Mouse (Mus musculus): ENCODE data around the gene Zfp454. TPM values are rescaled to one million over a fixed set of nuclear protein-coding genes. Genes with fewer than 3 reads are reported as not detected.

The Zfp454 gene
- total RNA-seq (2017) = not detected in 2 replicates

- ATAC-seq (replicated peaks; ENCODE audit: low read depth, poor library complexity, severe bottlenecking) = 0 out of 2 replicates have a peak, but pooled peaks have one; percentile 25
Observed at GRCm38 (mm10) chr11:50887390-50888128, at the start of gene Zfp454. Gene Zfp454, minus strand, starts transcription at chr11:50887651.

GRCm38 (mm10) chr11:50932040-50932439 is 44.6 kb upstream of the Zfp454 start:
- ATAC-seq (replicated peaks; ENCODE audit: low read depth, poor library complexity, severe bottlenecking) = no peak

- ATAC-seq (replicated peaks; ENCODE audit: low read depth, poor library complexity, severe bottlenecking) = peak; percentile 95
Observed at GRCm38 (mm10) chr11:50931451-50931866, 44.0 kb upstream of the Zfp454 start, which contains the start of gene Zfp354b. Gene Zfp354b, minus strand, starts transcription at chr11:50931633.

GRCm38 (mm10) chr11:50931021-50931420 is 43.6 kb upstream of the Zfp454 start:
- ATAC-seq (replicated peaks; ENCODE audit: low read depth, poor library complexity, severe bottlenecking) = peak; percentile 33

GRCm38 (mm10) chr11:50930469-50931014 is 43.1 kb upstream of the Zfp454 start:
- ATAC-seq (replicated peaks; ENCODE audit: low read depth, poor library complexity, severe bottlenecking) = peak; percentile 17; the same call in 1 of the 2 replicates

- ATAC-seq (replicated peaks; ENCODE audit: low read depth, poor library complexity, severe bottlenecking) = peak; percentile 99
Observed at GRCm38 (mm10) chr11:50915671-50916320, 28.3 kb upstream of the Zfp454 start, which contains the start of gene Zfp2. Gene Zfp2, minus strand, starts transcription at chr11:50916165.

GRCm38 (mm10) chr11:50914461-50914860 is 27.0 kb upstream of the Zfp454 start:
- no peak for ATAC-seq (replicated peaks; ENCODE audit: low read depth, poor library complexity, severe bottlenecking)

GRCm38 (mm10) chr11:50913301-50913700 is 25.9 kb upstream of the Zfp454 start:
- ATAC-seq (replicated peaks; ENCODE audit: low read depth, poor library complexity, severe bottlenecking) = no peak

GRCm38 (mm10) chr11:50908136-50908535 is 20.7 kb upstream of the Zfp454 start:
- ATAC-seq (replicated peaks; ENCODE audit: low read depth, poor library complexity, severe bottlenecking) = no peak

- ATAC-seq (replicated peaks; ENCODE audit: low read depth, poor library complexity, severe bottlenecking) = no peak
Observed at GRCm38 (mm10) chr11:50897359-50897758, 9.9 kb upstream of the Zfp454 start.

- 0 out of 2 replicates have a peak, but pooled peaks have one; percentile 36 for ATAC-seq (replicated peaks; ENCODE audit: low read depth, poor library complexity, severe bottlenecking)
Observed at GRCm38 (mm10) chr11:50892441-50892840, 5.0 kb upstream of the Zfp454 start.

GRCm38 (mm10) chr11:50886933-50887293 is 538 bp downstream of the Zfp454 start:
- no peak for ATAC-seq (replicated peaks; ENCODE audit: low read depth, poor library complexity, severe bottlenecking)

- no peak for ATAC-seq (replicated peaks; ENCODE audit: low read depth, poor library complexity, severe bottlenecking)
Observed at GRCm38 (mm10) chr11:50886231-50886932, 1.1 kb downstream of the Zfp454 start.

- no peak for ATAC-seq (replicated peaks; ENCODE audit: low read depth, poor library complexity, severe bottlenecking)
Observed at GRCm38 (mm10) chr11:50883756-50884155, 3.7 kb downstream of the Zfp454 start.

- ATAC-seq (replicated peaks; ENCODE audit: low read depth, poor library complexity, severe bottlenecking) = no peak
Observed at GRCm38 (mm10) chr11:50878641-50879040, 8.8 kb downstream of the Zfp454 start.

- 0 out of 2 replicates have a peak, but pooled peaks have one; percentile 24 for ATAC-seq (replicated peaks; ENCODE audit: low read depth, poor library complexity, severe bottlenecking)
Observed at GRCm38 (mm10) chr11:50850989-50851601, 36.4 kb downstream of the Zfp454 start.

GRCm38 (mm10) chr11:50850177-50850735 is 37.2 kb downstream of the Zfp454 start, which contains the start of gene Grm6:
Gene Grm6, plus strand, starts transcription at chr11:50850685.
- peak; percentile 66 for ATAC-seq (replicated peaks; ENCODE audit: low read depth, poor library complexity, severe bottlenecking)

GRCm38 (mm10) chr11:50849310-50849709 is 38.1 kb downstream of the Zfp454 start:
- no peak for ATAC-seq (replicated peaks; ENCODE audit: low read depth, poor library complexity, severe bottlenecking)

- 0 out of 2 replicates have a peak, but pooled peaks have one; percentile 29 for ATAC-seq (replicated peaks; ENCODE audit: low read depth, poor library complexity, severe bottlenecking)
Observed at GRCm38 (mm10) chr11:50848520-50849137, 38.8 kb downstream of the Zfp454 start.

Data from common myeloid progenitor, adult 5-6 weeks (primary cell).